Mouse (Mus musculus) liver, embryonic 14.5 days (tissue): ENCODE results near the gene Depdc7. TPM values are rescaled to one million over a fixed set of nuclear protein-coding genes. Genes with fewer than 3 reads are reported as not detected.
A peak's percentile ranks its signal among the peaks of the same experiment; 100 is the strongest.

Experiments
- ATAC-seq: fragments of 200-750 bp; cut with Nextera tagmentation; 2 replicates; pipeline ENCODE4 v1.8.0; 2017; ENCODE audit warnings: moderate number of reproducible peaks, mild to moderate bottlenecking, moderate library complexity; ENCODE audit not compliant: insufficient read depth
- DNase-seq, 3 experiments: peaks; one replicate each; pipeline ENCODE4 v3.0.0-alpha.2; 2012 to 2013; ENCODE audit warnings: low read depth in 3 of 3, low spot score in 3 of 3
- H3K27ac ChIP-seq: fragments of 300-500 bp; sonication (generic); 2 replicates; pipeline ENCODE4 v1.5.1; 2014; ENCODE audit warnings: moderate library complexity, mild to moderate bottlenecking, control low read depth, inconsistent platforms
- H3K27me3 ChIP-seq: fragments of 300-500 bp; sonication (generic); 2 replicates; pipeline ENCODE4 v1.6.1; 2014; ENCODE audit warnings: mild to moderate bottlenecking, low read length, moderate library complexity; ENCODE audit not compliant: control insufficient read depth, insufficient read depth
- H3K36me3 ChIP-seq: fragments of 300-500 bp; sonication (generic); replicated peaks from 2 replicates; pipeline ENCODE4 v1.6.1; 2014; ENCODE audit warnings: low read depth; ENCODE audit not compliant: control insufficient read depth, insufficient read depth
- H3K4me1 ChIP-seq, 2 experiments: fragments of 200-500 bp in 1 of 2; fragments of 300-500 bp in 1 of 2; sonication (generic) in 1 of 2; replicated peaks; 2 replicates each; pipeline ENCODE4 v1.6.1; 2012 to 2014; ENCODE audit warnings: antibody characterized with exemption in 1 of 2, inconsistent platforms in 1 of 2, low read length in 1 of 2; ENCODE audit not compliant: control insufficient read depth in 2 of 2, insufficient read depth in 2 of 2
- H3K4me2 ChIP-seq: fragments of 300-500 bp; sonication (generic); 2 replicates; pipeline ENCODE4 v1.6.1; 2014; ENCODE audit warnings: low read depth, mild to moderate bottlenecking, control low read depth, moderate library complexity
- H3K4me3 ChIP-seq, 2 experiments: fragments of 200-500 bp in 1 of 2; fragments of 300-500 bp in 1 of 2; sonication (generic) in 1 of 2; 2 replicates each; pipeline ENCODE4 v1.5.1; 2012 to 2014; ENCODE audit warnings: low read depth in 2 of 2, low read length in 2 of 2, mild to moderate bottlenecking in 2 of 2, control low read depth in 1 of 2, inconsistent platforms in 1 of 2, moderate library complexity in 1 of 2; ENCODE audit not compliant: insufficient read depth in 1 of 2
- H3K9ac ChIP-seq: fragments of 300-500 bp; sonication (generic); replicated peaks from 2 replicates; pipeline ENCODE4 v1.6.1; 2014; ENCODE audit warnings: mild to moderate bottlenecking, control low read depth, moderate library complexity
- H3K9me3 ChIP-seq: fragments of 300-500 bp; sonication (generic); 2 replicates; pipeline ENCODE4 v1.6.1; 2016; ENCODE audit warnings: low read length, mixed read lengths; ENCODE audit not compliant: control insufficient read depth
- CTCF ChIP-seq: IDR thresholded peaks from 2 replicates; pipeline ENCODE4 v1.5.1; 2016; ENCODE audit warnings: antibody characterized with exemption, low read depth, control low read depth
- EP300 ChIP-seq: IDR thresholded peaks from 2 replicates; pipeline ENCODE4 v1.6.1; 2016; ENCODE audit warnings: antibody characterized with exemption, low read depth
- WGBS: fragments of 180-500 bp; shearing (Covaris S2); extraction: QIAGEN DNeasy Blood & Tissue Kit; methylation state at CpG from one replicate; pipeline ENCODE4 v1.1.7; 2014; ENCODE audit not compliant: insufficient replicate concordance; 5-methylcytosine and 5-hydroxymethylcytosine counted together
- polyA plus RNA-seq, 2 experiments: library from polyadenylated mRNA; depleted of rRNA in 1 of 2; stranded (reverse) in 1 of 2; unstranded in 1 of 2; fragments of >200 nt; fragmentation: Nextera tagmentation in 1 of 2; extraction: Ambion mirVana in 1 of 2; gene quantifications; 2 replicates each; pipeline versions ENCODE4 v1.2.1 to v1.2.3; 2012 to 2014

Depdc7 gene
- polyA plus RNA-seq, 2 experiments, result 5.7 to 9.8 TPM

DNA sequence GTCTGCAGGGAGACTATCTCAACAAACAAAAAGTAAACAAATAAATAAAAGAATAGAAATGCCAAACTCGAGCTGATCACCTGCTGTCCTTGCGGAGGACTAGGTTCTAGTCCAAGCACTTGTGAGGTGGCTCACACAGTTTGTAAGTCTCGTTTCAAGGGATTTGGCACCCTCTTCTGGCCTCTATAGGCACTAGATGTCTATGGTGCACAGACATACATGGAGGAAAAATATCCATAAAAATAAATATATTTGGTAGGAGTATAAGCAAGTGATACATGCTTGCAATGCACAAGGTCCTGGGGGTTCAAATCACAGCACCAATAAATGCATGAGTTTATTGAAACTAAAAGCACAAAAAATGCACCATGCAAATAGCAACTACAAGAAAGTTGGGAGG is 7.9 kb upstream of the Depdc7 start:
- WGBS, result 45% methylated on average over 3 of the region's 3 CpGs
- Histone ChIP-seq H3K9ac (no peak overlapping the region), H3K4me1 (0 out of 4 replicates have a peak, but pooled peaks cover 0 to 2% of the 10 kb centered on the region in 2 experiments), H3K27ac (no peak overlapping the region), H3K4me2 (no peak overlapping the region), H3K27me3 (no peaks in the 10 kb centered on the region), H3K4me3 (no peak overlapping the region), H3K9me3 (no peaks in the 10 kb centered on the region), H3K36me3 (no peaks in the 10 kb centered on the region)
- TF ChIP-seq EP300 (no peak), CTCF (peak; percentile 47)
- ATAC-seq (no peak), DNase-seq (no peak)

DNA sequence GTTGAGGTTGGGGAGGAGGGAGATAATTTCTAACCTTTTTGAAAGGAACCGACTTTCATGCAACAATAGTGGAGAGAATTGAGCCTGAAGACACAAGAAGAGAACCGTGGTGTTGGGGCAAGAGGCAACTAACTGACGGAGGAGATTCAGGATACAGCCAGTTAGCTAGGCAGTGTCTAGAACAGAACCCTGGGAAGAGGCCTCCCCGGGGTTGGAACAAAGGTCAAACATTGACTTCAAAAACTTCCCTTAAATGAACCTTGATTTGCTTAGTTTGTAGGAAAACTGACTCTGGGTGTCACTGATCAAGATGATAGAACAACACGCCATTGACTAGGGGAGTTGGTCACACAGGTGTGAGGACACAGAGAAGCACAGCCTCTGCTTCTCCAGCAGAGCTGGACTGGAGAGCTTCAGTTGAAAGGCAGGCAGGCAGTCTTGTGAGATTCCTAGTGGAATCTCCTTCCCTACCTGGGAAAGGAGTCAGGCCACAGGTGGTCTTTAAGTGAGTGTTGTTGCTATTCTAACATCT is 6.0 kb upstream of the Depdc7 start:
- ATAC-seq (no peak), DNase-seq (no peak)
- no peak overlapping the region for H3K9ac ChIP-seq
- H3K4me3 ChIP-seq, result no peak overlapping the region
- H3K27me3 ChIP-seq, result no peaks in the 10 kb centered on the region
- no peak overlapping the region for H3K4me2 ChIP-seq
- TF ChIP-seq CTCF, result no peak
- TF ChIP-seq EP300, result no peak
- H3K9me3 ChIP-seq, result no peaks in the 10 kb centered on the region
- no peaks in the 10 kb centered on the region for H3K36me3 ChIP-seq
- H3K27ac ChIP-seq, result no peak overlapping the region
- 0 out of 4 replicates have a peak, but pooled peaks cover 0 to 2% of the 10 kb centered on the region in 2 experiments for H3K4me1 ChIP-seq
- 47% methylated on average over 5 of the region's 5 CpGs for WGBS

DNA sequence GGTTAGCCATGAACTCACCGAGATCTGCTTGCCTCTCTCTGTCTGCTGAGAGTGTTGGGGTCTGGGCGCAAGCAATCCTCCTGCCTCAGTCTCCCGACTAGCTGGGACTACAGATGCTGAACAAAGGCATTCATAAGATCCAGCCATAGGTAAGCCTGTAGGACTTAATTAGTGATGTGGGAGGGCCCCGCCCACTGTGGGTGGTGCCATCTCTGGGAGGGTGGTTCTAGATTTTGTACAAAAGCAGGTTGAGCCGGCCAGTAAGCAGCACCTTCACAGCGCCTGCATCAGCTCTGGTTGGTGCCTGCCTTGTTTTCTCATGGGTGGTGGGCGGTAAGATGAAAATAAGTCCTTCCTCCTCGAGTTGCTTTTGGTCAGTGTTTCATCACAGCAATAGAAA is 3.6 kb upstream of the Depdc7 start:
- DNase-seq (no peak), ATAC-seq (no peak)
- H3K27me3 ChIP-seq, result peaks cover 23% of the 10 kb centered on the region
- no peak overlapping the region for H3K9ac ChIP-seq
- H3K36me3 ChIP-seq, result no peaks in the 10 kb centered on the region
- 0 out of 4 replicates have a peak, but pooled peaks cover 0 to 2% of the 10 kb centered on the region in 2 experiments for H3K4me1 ChIP-seq
- TF ChIP-seq CTCF (no peak), EP300 (no peak)
- H3K27ac ChIP-seq, result no peak overlapping the region
- WGBS, result 38% methylated on average over 8 of the region's 8 CpGs
- H3K4me3 ChIP-seq, result no peak overlapping the region
- H3K4me2 ChIP-seq, result no peak overlapping the region
- no peaks in the 10 kb centered on the region for H3K9me3 ChIP-seq

DNA sequence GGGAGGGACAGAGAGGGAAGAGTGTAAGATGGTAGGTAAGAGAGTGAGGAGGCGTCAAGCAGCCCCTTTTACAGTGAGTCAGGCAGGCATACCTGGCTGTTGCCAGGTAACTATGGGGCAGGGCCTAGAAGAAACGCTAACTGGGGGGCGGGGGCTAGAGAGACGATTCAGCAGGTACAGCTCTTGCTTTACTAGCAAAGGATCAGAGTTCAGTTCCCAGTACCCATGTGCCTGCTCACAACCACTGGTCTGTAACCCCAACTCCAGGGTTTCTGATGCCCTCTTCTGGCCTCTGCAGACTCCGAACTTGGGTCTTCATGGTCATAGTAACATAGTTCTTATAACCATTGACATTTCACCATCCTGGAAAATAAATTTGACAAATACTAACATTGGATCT is 1.3 kb upstream of the Depdc7 start:
- WGBS, result 43% methylated on average over 5 of the region's 5 CpGs
- no peak for DNase-seq
- H3K4me1 ChIP-seq, result 0 out of 4 replicates have a peak, but pooled peaks cover 0 to 4% of the 10 kb centered on the region in 2 experiments
- peaks cover 26% of the 10 kb centered on the region for H3K27me3 ChIP-seq
- no peaks in the 10 kb centered on the region for H3K36me3 ChIP-seq
- H3K4me3 ChIP-seq, result no peak overlapping the region
- no peaks in the 10 kb centered on the region for H3K9me3 ChIP-seq
- TF ChIP-seq EP300, result no peak
- no peak for TF ChIP-seq CTCF
- no peak overlapping the region for H3K9ac ChIP-seq
- ATAC-seq, result no peak
- H3K4me2 ChIP-seq, result no peak overlapping the region
- no peak overlapping the region for H3K27ac ChIP-seq

DNA sequence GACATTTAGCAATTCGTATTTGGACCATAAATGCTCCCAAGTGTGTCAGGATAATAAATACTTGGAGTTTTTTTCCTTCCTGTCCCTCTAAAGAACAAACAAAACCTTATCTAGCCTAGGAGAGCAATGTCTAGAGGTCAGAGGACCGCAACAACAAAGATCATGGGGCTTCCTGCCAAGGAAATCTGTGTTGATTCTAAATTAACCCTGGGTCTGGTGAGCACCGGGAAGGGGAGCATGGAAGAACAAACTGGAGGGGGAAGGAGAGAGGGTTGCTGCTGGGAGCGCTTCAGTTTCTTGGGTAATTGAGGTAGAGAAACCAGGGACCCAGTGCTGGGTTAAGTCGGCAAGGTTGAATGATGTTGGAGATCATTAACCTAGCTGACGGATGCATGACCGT is 482 bp upstream of the Depdc7 start:
- ATAC-seq, result peak; percentile 21; the same call in 1 of the 2 replicates
- Histone ChIP-seq H3K36me3 (no peaks in the 10 kb centered on the region), H3K27me3 (peaks cover 26% of the 10 kb centered on the region), H3K4me2 (peak overlapping the region; percentile 63), H3K4me1 (0 out of 4 replicates have a peak, but pooled peaks cover 0 to 2% of the 10 kb centered on the region in 2 experiments), H3K9me3 (no peaks in the 10 kb centered on the region), H3K27ac (no peak overlapping the region), H3K4me3 (peak overlapping the region in 1 of 2 experiments; percentile 63; a peak in 3 of 4 replicates), H3K9ac (no peak overlapping the region)
- no peak for DNase-seq
- TF ChIP-seq EP300 (no peak), CTCF (no peak)
- 17% methylated on average over 7 of the region's 7 CpGs for WGBS
